Comparison of ENCODE assay signal across 20 mouse cellular contexts in genomic region chr8:78502706-78503105, GRCm38 (mm10).
"Had no signal": no experiment of that assay in that cellular context is flagged by ENCODE, and none has a peak within 500 bp of the region (broad histone marks: within the 10 kb centered on the region; RNA-seq: fewer than 3 reads in every experiment).

No protein-coding gene starts in this region.

- H3K9me3 ChIP-seq: liver, embryonic 15.5 days; lung, embryonic 15.5 days; midbrain, embryonic 12.5 days; midbrain, embryonic 15.5 days; neural tube, embryonic 13.5 days; neural tube, embryonic 15.5 days had no signal

- ATAC-seq: liver, postnatal 0 days; lung, postnatal 0 days; midbrain, embryonic 15.5 days had no signal

- H3K4me3 ChIP-seq: liver, embryonic 15.5 days; lung, embryonic 15.5 days; midbrain, embryonic 12.5 days; midbrain, embryonic 15.5 days; neural tube, embryonic 13.5 days; neural tube, embryonic 15.5 days had no signal

- H3K27me3 ChIP-seq: liver, embryonic 15.5 days; lung, embryonic 15.5 days; midbrain, embryonic 12.5 days; midbrain, embryonic 15.5 days; neural tube, embryonic 13.5 days; neural tube, embryonic 15.5 days had no signal

- H3K27ac ChIP-seq: liver, embryonic 15.5 days; lung, embryonic 15.5 days; macrophage; midbrain, embryonic 12.5 days; midbrain, embryonic 15.5 days; neural tube, embryonic 13.5 days; neural tube, embryonic 15.5 days had no signal

- H3K9ac ChIP-seq: liver, embryonic 15.5 days; liver, postnatal 0 days; lung, embryonic 15.5 days; midbrain, embryonic 12.5 days; midbrain, embryonic 15.5 days; neural tube, embryonic 13.5 days; neural tube, embryonic 15.5 days had no signal

- DNase-seq: liver, postnatal 0 days; lung, adult 2 months; lung, postnatal 14 days; lung, postnatal 36 days; retina, postnatal 1 day; right cerebral cortex, adult 18-20 months; right cerebral cortex, postnatal 25 days; right cerebral cortex, postnatal 4 days; spleen, adult 18-20 months; thymus, adult 18-20 months; thymus, postnatal 14 days; thymus, postnatal 36 days had no signal
